Mouse (Mus musculus) liver, embryonic 12.5 days (tissue): ENCODE measurements around the gene Olfr180. TPM values are rescaled to one million over a fixed set of nuclear protein-coding genes. Genes with fewer than 3 reads are reported as not detected.

Experiments used
- ATAC-seq: fragments of 200-750 bp; cut with Nextera tagmentation; 2 replicates; pipeline ENCODE4 v1.8.0; 2017; ENCODE audit warnings: moderate number of reproducible peaks, mild to moderate bottlenecking, moderate library complexity
- H3K27ac ChIP-seq: fragments of 300-500 bp; sonication (generic); 2 replicates; pipeline ENCODE4 v1.5.1; 2016; ENCODE audit warnings: mild to moderate bottlenecking
- H3K27me3 ChIP-seq: fragments of 300-500 bp; sonication (generic); replicated peaks from 2 replicates; pipeline ENCODE4 v1.6.1; 2016; ENCODE audit warnings: mild to moderate bottlenecking, moderate library complexity
- H3K36me3 ChIP-seq: fragments of 300-500 bp; sonication (generic); 2 replicates; pipeline ENCODE4 v1.6.1; 2016; ENCODE audit warnings: mild to moderate bottlenecking, moderate library complexity
- H3K4me1 ChIP-seq: fragments of 300-500 bp; sonication (generic); 2 replicates; pipeline ENCODE4 v1.6.1; 2016
- H3K4me2 ChIP-seq: fragments of 300-500 bp; sonication (generic); 2 replicates; pipeline ENCODE4 v1.6.1; 2016; ENCODE audit warnings: mild to moderate bottlenecking, moderate library complexity
- H3K4me3 ChIP-seq: fragments of 300-500 bp; sonication (generic); 2 replicates; pipeline ENCODE4 v1.5.1; 2016; ENCODE audit warnings: mild to moderate bottlenecking, moderate library complexity
- H3K9ac ChIP-seq: fragments of 300-500 bp; sonication (generic); 2 replicates; pipeline ENCODE4 v1.6.1; 2016; ENCODE audit warnings: mild to moderate bottlenecking, moderate library complexity
- H3K9me3 ChIP-seq: fragments of 300-500 bp; sonication (generic); replicated peaks from 2 replicates; pipeline ENCODE4 v1.6.1; 2016; ENCODE audit warnings: mild to moderate bottlenecking, moderate library complexity
- WGBS: fragments of 180-500 bp; shearing (Covaris S2); methylation state at CpG from one replicate; pipeline ENCODE4 v1.1.7; 2016; ENCODE audit not compliant: insufficient replicate concordance; 5-methylcytosine and 5-hydroxymethylcytosine counted together
- polyA plus RNA-seq: library from polyadenylated mRNA; unstranded; fragments of >200 nt; fragmentation: Nextera tagmentation; extraction: Ambion mirVana; gene quantifications from 2 replicates; pipeline ENCODE4 v1.2.1, GENCODE M21; 2016

Gene Olfr180
- polyA plus RNA-seq = not detected in 2 replicates

- H3K4me2 ChIP-seq = no peak within 1 kb of the TSS
- ATAC-seq = no peak
- H3K27ac ChIP-seq = no peak within 1 kb of the TSS
- 65% methylated on average over 4 of the region's 4 CpGs for WGBS
- H3K36me3 ChIP-seq = no peaks in the 10 kb centered on the region
- 0 out of 2 replicates have a peak, but pooled peaks cover 5% of the 10 kb centered on the region for H3K9me3 ChIP-seq
- H3K4me1 ChIP-seq = no peaks in the 10 kb centered on the region
- H3K9ac ChIP-seq = no peak within 1 kb of the TSS
- H3K4me3 ChIP-seq = no peak within 1 kb of the TSS
- H3K27me3 ChIP-seq = no peaks in the 10 kb centered on the region
Observed at GRCm38 (mm10) chr16:58929292-58929691, at the start of gene Olfr180. Olfr180 (minus strand) TSS chr16:58929392.

- no peak within 1 kb of the TSS for H3K27ac ChIP-seq
- whole genome bisulfite sequencing = 36% methylated on average over 1 of the region's 1 CpGs
Observed at GRCm38 (mm10) chr16:58928655-58929054, 537 bp downstream of the Olfr180 start, which contains the start of gene Olfr181. Olfr181 (minus strand) TSS chr16:58928755.

GRCm38 (mm10) chr16:58891963-58892362, 37.2 kb downstream of the Olfr180 start, which contains the start of gene Olfr178:
Olfr178 (minus strand) TSS chr16:58892063.
- ATAC-seq = no peak
- 68% methylated on average over 3 of the region's 3 CpGs for WGBS
- no peak within 1 kb of the TSS for H3K9ac ChIP-seq

More at GRCm38 (mm10) chr16:58928655-58929054, 537 bp downstream of the Olfr180 start, which contains the start of gene Olfr181:
- H3K9me3 ChIP-seq = 0 out of 2 replicates have a peak, but pooled peaks cover 5% of the 10 kb centered on the region
- H3K4me3 ChIP-seq = no peak within 1 kb of the TSS
- no peak within 1 kb of the TSS for H3K4me2 ChIP-seq
- no peak for ATAC-seq
- H3K36me3 ChIP-seq = no peaks in the 10 kb centered on the region
- H3K9ac ChIP-seq = no peak within 1 kb of the TSS
- no peaks in the 10 kb centered on the region for H3K27me3 ChIP-seq
- H3K4me1 ChIP-seq = no peaks in the 10 kb centered on the region

GRCm38 (mm10) chr16:58884416-58884815, 44.8 kb downstream of the Olfr180 start:
- H3K27ac ChIP-seq = no peak overlapping the region
- H3K27me3 ChIP-seq = no peaks in the 10 kb centered on the region
- 79% methylated on average over 2 of the region's 2 CpGs for WGBS
- H3K4me2 ChIP-seq = no peak overlapping the region
- no peaks in the 10 kb centered on the region for H3K4me1 ChIP-seq
- ATAC-seq = no peak
- no peak overlapping the region for H3K9ac ChIP-seq
- no peak overlapping the region for H3K4me3 ChIP-seq
- H3K36me3 ChIP-seq = no peaks in the 10 kb centered on the region
- H3K9me3 ChIP-seq = 0 out of 2 replicates have a peak, but pooled peaks cover 5% of the 10 kb centered on the region

More at GRCm38 (mm10) chr16:58891963-58892362, 37.2 kb downstream of the Olfr180 start, which contains the start of gene Olfr178:
- Histone ChIP-seq H3K9me3 (0 out of 2 replicates have a peak, but pooled peaks cover 5% of the 10 kb centered on the region), H3K27ac (no peak within 1 kb of the TSS), H3K4me1 (no peaks in the 10 kb centered on the region), H3K4me2 (no peak within 1 kb of the TSS), H3K27me3 (no peaks in the 10 kb centered on the region), H3K36me3 (no peaks in the 10 kb centered on the region), H3K4me3 (no peak within 1 kb of the TSS)

GRCm38 (mm10) chr16:58874668-58875067, 54.5 kb downstream of the Olfr180 start, which contains the start of gene Olfr177:
Olfr177 (minus strand) TSS chr16:58874768.
- no peak within 1 kb of the TSS for H3K9ac ChIP-seq
- H3K36me3 ChIP-seq = no peaks in the 10 kb centered on the region
- 38% methylated on average over 1 of the region's 1 CpGs for WGBS
- H3K27me3 ChIP-seq = no peaks in the 10 kb centered on the region
- no peaks in the 10 kb centered on the region for H3K4me1 ChIP-seq
- ATAC-seq = no peak
- no peak within 1 kb of the TSS for H3K27ac ChIP-seq
- H3K4me2 ChIP-seq = no peak within 1 kb of the TSS
- no peaks in the 10 kb centered on the region for H3K9me3 ChIP-seq
- no peak within 1 kb of the TSS for H3K4me3 ChIP-seq

Other genes starting within 250 kb of the Olfr180 start
- gene Gpr15, start 210.3 kb downstream of the Olfr180 start, polyA plus RNA-seq = not detected in 2 replicates
- gene Cldnd1, start 201.5 kb downstream of the Olfr180 start, polyA plus RNA-seq = 41.3 and 41.8 TPM in 2 replicates
- not detected in 2 replicates for gene Olfr172, start 166.2 kb downstream of the Olfr180 start, polyA plus RNA-seq
- not detected in 2 replicates for gene Olfr173, start 129.1 kb downstream of the Olfr180 start, polyA plus RNA-seq
- not detected in 2 replicates for gene Olfr175-ps1, start 102.6 kb downstream of the Olfr180 start, polyA plus RNA-seq
- gene Olfr177, start 54.6 kb downstream of the Olfr180 start, polyA plus RNA-seq = not detected in 2 replicates
- not detected in 2 replicates for gene Olfr178, start 37.3 kb downstream of the Olfr180 start, polyA plus RNA-seq
- not detected in 2 replicates for gene Olfr181, start 637 bp downstream of the Olfr180 start, polyA plus RNA-seq
- gene Olfr183, start 66.0 kb upstream of the Olfr180 start, polyA plus RNA-seq = not detected in 2 replicates
- not detected in 2 replicates for gene Olfr186, start 100.9 kb upstream of the Olfr180 start, polyA plus RNA-seq
- not detected in 2 replicates for gene Olfr187, start 110.4 kb upstream of the Olfr180 start, polyA plus RNA-seq
- gene Olfr190, start 148.6 kb upstream of the Olfr180 start, polyA plus RNA-seq = not detected in 2 replicates
- not detected in 2 replicates for gene Olfr191, start 160.4 kb upstream of the Olfr180 start, polyA plus RNA-seq
- not detected in 2 replicates for gene Olfr193, start 182.5 kb upstream of the Olfr180 start, polyA plus RNA-seq
- gene Olfr194, start 191.7 kb upstream of the Olfr180 start, polyA plus RNA-seq = not detected in 2 replicates
- gene Olfr195, start 217.7 kb upstream of the Olfr180 start, polyA plus RNA-seq = not detected in 2 replicates
- not detected in 2 replicates for gene Olfr196, start 241.1 kb upstream of the Olfr180 start, polyA plus RNA-seq